Mouse (Mus musculus) bone marrow, adult 2 months (tissue): ENCODE results near the gene Kcnk13.

ENCODE experiments used
- CTCF ChIP-seq: fragments of 200-500 bp; IDR thresholded peaks from 2 replicates; pipeline ENCODE4 v1.5.1; 2011; ENCODE audit warnings: low read length, control low read depth; ENCODE audit not compliant: control insufficient read depth, insufficient read depth
- POLR2A ChIP-seq: fragments of 200-500 bp; IDR thresholded peaks from 2 replicates; pipeline ENCODE4 v1.6.1; 2011; ENCODE audit warnings: low read depth, mild to moderate bottlenecking, control low read depth, low read length, borderline replicate concordance; ENCODE audit not compliant: control insufficient read depth

GRCm38 (mm10) chr12:100044704-100045103, 80.4 kb downstream of the Kcnk13 start:
- no peak for TF ChIP-seq CTCF
- no peak for TF ChIP-seq POLR2A
